Mouse (Mus musculus) midbrain, embryonic 16.5 days (tissue): ENCODE measurements at regions not wholly inside any gene's neighbourhood (a gene's known extent, or its start where the extent isn't known, plus 50 kb on each side); places are given as distances from the start of the nearest gene placed in this dataset.

ENCODE experiments used
- ATAC-seq: fragments of 200-750 bp; cut with Nextera tagmentation; 2 replicates; pipeline ENCODE4 v1.8.0; 2017; ENCODE audit warnings: moderate TSS enrichment
- H3K27ac ChIP-seq: fragments of 300-500 bp; sonication (generic); 2 replicates; pipeline ENCODE4 v1.5.1; 2014; ENCODE audit warnings: mild to moderate bottlenecking, low read length, mixed read lengths
- H3K27me3 ChIP-seq: fragments of 300-500 bp; sonication (generic); 2 replicates; pipeline ENCODE4 v1.6.1; 2014; ENCODE audit warnings: low read depth, low read length, mixed read lengths; ENCODE audit not compliant: control insufficient read depth, insufficient read depth
- H3K36me3 ChIP-seq: fragments of 300-500 bp; sonication (generic); 2 replicates; pipeline ENCODE4 v1.6.1; 2014; ENCODE audit warnings: mild to moderate bottlenecking, low read length, moderate library complexity, mixed read lengths; ENCODE audit not compliant: control insufficient read depth, insufficient read depth
- H3K4me1 ChIP-seq: fragments of 300-500 bp; sonication (generic); 2 replicates; pipeline ENCODE4 v1.6.1; 2014; ENCODE audit warnings: mild to moderate bottlenecking, low read length, mixed read lengths; ENCODE audit not compliant: control insufficient read depth, insufficient read depth
- H3K4me2 ChIP-seq: fragments of 300-500 bp; sonication (generic); 2 replicates; pipeline ENCODE4 v1.6.1; 2014; ENCODE audit warnings: mild to moderate bottlenecking, low read length, mixed read lengths
- H3K4me3 ChIP-seq: fragments of 300-500 bp; sonication (generic); 2 replicates; pipeline ENCODE4 v1.5.1; 2014; ENCODE audit warnings: low read depth, mild to moderate bottlenecking, low read length, moderate library complexity, mixed read lengths
- H3K9ac ChIP-seq: fragments of 300-500 bp; sonication (generic); 2 replicates; pipeline ENCODE4 v1.6.1; 2014; ENCODE audit warnings: low read depth, low read length, mixed read lengths
- H3K9me3 ChIP-seq: fragments of 300-500 bp; sonication (generic); replicated peaks from 2 replicates; pipeline ENCODE4 v1.6.1; 2014; ENCODE audit warnings: mild to moderate bottlenecking, low read length, mixed read lengths; ENCODE audit not compliant: control insufficient read depth, poor library complexity, severe bottlenecking
- WGBS: fragments of 180-500 bp; shearing (Covaris S2); extraction: QIAGEN DNeasy Blood & Tissue Kit; methylation state at CpG from one replicate; pipeline ENCODE4 v1.1.7; 2014; 5-methylcytosine and 5-hydroxymethylcytosine counted together

- Histone ChIP-seq H3K27ac (no peak overlapping the region), H3K27me3 (peaks cover 7% of the 10 kb centered on the region; the same call in 1 of the 2 replicates), H3K4me2 (no peak overlapping the region), H3K9me3 (no peaks in the 10 kb centered on the region), H3K36me3 (no peaks in the 10 kb centered on the region), H3K4me1 (peaks cover 4% of the 10 kb centered on the region; the same call in 1 of the 2 replicates), H3K4me3 (no peak overlapping the region), H3K9ac (no peak overlapping the region)
- no peak for ATAC-seq
- WGBS: 87% methylated on average over 2 of the region's 2 CpGs
These were observed 60.7 kb upstream of the Ifne start for GRCm38 (mm10) chr4:88940670-88941069.

DNA sequence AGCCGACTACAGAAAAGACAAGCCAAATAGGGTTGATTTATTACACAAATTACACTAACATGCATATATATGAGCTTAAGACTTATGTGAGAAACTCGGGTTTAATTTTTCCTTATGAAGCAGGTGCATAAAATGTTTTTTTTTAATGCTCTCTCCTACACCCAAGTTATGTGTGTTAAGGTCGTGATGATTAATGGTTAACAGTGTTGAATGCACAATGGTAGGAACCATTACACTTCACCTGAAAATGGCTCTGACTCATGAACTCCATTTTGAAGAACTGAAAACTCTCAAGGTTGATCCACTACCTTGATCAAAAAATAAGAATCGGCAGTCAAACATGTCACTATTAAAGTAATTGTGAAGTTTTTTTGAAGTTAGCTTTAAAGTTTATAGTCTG is 59.4 kb upstream of the Ifne start:
- Histone ChIP-seq H3K27ac (no peak overlapping the region), H3K9me3 (no peaks in the 10 kb centered on the region), H3K4me3 (no peak overlapping the region), H3K9ac (no peak overlapping the region), H3K27me3 (peaks cover 12% of the 10 kb centered on the region), H3K4me1 (peaks cover 4% of the 10 kb centered on the region; the same call in 1 of the 2 replicates), H3K36me3 (no peaks in the 10 kb centered on the region), H3K4me2 (peak overlapping the region; percentile 90; the same call in 1 of the 2 replicates)
- WGBS: 79% methylated on average over 4 of the region's 4 CpGs
- ATAC-seq: no peak

DNA sequence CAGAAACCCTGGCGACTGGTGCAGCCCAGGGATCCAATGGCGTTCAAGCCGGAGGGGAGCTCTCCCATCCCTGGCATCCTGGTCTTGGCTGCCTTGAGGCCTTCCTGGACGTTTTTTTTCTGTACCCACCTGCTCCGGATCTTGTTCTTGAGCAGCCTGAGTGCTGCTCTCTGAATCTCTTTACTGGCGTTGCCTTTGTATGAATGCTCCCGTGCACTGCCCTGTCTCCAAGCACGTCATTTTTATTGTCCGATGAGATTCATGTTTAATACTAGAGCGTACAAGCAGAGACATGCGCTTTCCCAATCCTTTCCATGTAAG is 58.7 kb upstream of the Ifne start:
- Histone ChIP-seq H3K4me2 (peak overlapping the region; percentile 90), H3K9ac (peak overlapping the region; percentile 85), H3K4me3 (peak overlapping the region; percentile 68), H3K27ac (peak overlapping the region; percentile 85), H3K36me3 (no peaks in the 10 kb centered on the region), H3K27me3 (peaks cover 12% of the 10 kb centered on the region), H3K9me3 (no peaks in the 10 kb centered on the region), H3K4me1 (peaks cover 4% of the 10 kb centered on the region; the same call in 1 of the 2 replicates)
- 2% methylated on average over 11 of the region's 11 CpGs for WGBS
- ATAC-seq: peak; percentile 80

DNA sequence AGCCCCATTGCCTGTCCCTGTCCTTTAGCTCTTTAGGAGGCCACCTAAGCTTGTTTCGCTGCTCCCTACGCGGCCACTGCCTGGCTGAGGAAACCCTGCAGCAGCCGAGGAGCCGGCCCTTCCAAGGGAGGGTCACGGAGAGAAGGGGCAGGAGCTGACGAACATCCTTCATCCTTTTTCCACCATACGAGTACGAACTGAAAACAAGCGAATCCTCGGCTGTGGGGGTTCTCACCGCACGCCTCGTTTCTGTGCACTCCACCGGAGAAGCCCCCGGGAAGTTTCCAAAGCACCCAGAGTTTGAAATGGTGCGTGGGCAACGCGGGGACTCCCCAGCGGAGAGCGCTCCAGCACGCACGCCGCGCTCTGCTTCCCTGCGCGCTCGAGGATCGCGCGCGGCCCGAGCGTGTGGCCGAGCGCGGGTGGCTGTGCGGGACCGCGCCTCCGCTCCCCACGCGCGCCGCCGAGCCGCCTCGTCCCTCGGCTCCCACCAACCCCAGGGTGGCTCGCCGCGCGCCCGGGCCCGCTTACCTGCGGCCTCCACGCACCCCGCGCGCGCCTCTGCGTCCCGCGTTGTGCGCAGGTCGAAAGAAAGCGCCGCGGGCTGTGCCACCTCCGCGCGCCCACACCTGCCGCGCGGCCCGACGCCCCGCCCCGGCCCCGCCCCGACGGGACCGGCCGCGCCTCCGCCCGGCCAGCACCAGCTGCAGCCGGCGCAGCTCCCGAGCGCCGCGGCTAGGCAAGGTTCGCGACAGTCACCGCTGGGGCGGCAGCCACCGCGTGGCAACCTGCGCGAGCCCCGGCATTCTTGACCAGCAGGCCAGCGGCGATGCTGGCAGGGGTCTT is 58.1 kb upstream of the Ifne start:
- peak; percentile 97 for ATAC-seq
- Histone ChIP-seq H3K4me3 (peak overlapping the region; percentile 68), H3K4me2 (peak overlapping the region; percentile 90), H3K4me1 (peaks cover 4% of the 10 kb centered on the region; the same call in 1 of the 2 replicates), H3K27ac (peak overlapping the region; percentile 85), H3K9ac (peak overlapping the region; percentile 85), H3K9me3 (no peaks in the 10 kb centered on the region), H3K36me3 (no peaks in the 10 kb centered on the region), H3K27me3 (peaks cover 12% of the 10 kb centered on the region)
- WGBS: 1% methylated on average over 82 of the region's 104 CpGs

DNA sequence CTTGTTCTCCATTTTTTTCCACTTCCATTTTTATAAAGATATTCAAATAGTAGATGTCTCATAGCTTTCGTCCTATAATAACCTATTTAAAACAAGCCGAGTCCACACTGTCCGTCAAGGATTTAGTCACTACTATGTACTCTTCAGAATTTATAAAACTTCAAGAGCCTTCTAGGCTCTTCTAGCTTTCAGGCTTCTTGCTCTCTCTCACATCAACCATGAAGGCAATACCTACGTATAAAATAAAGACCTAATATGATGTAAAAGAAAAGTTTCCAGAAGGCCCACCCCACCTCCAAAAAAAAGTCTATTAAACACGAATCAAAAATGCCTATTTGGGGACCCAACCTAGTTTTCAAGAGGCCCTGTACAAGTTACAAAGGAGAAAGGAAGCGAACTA is 57.0 kb upstream of the Ifne start:
- peaks cover 12% of the 10 kb centered on the region for H3K27me3 ChIP-seq
- no peak overlapping the region for H3K4me2 ChIP-seq
- peaks cover 4% of the 10 kb centered on the region; the same call in 1 of the 2 replicates for H3K4me1 ChIP-seq
- 69% methylated on average over 6 of the region's 6 CpGs for WGBS
- H3K27ac ChIP-seq: no peak overlapping the region
- ATAC-seq: no peak
- no peak overlapping the region for H3K4me3 ChIP-seq
- H3K9me3 ChIP-seq: no peaks in the 10 kb centered on the region
- no peak overlapping the region for H3K9ac ChIP-seq
- no peaks in the 10 kb centered on the region for H3K36me3 ChIP-seq

- no peak overlapping the region for H3K27ac ChIP-seq
- H3K36me3 ChIP-seq: no peaks in the 10 kb centered on the region
- peaks cover 4% of the 10 kb centered on the region; the same call in 1 of the 2 replicates for H3K4me1 ChIP-seq
- no peak overlapping the region for H3K4me2 ChIP-seq
- WGBS: 86% methylated on average over 2 of the region's 2 CpGs
- no peak overlapping the region for H3K4me3 ChIP-seq
- no peak overlapping the region for H3K9ac ChIP-seq
- peaks cover 12% of the 10 kb centered on the region for H3K27me3 ChIP-seq
- no peaks in the 10 kb centered on the region for H3K9me3 ChIP-seq
- no peak for ATAC-seq
These were observed 55.9 kb upstream of the Ifne start for GRCm38 (mm10) chr4:88935901-88936300.

DNA sequence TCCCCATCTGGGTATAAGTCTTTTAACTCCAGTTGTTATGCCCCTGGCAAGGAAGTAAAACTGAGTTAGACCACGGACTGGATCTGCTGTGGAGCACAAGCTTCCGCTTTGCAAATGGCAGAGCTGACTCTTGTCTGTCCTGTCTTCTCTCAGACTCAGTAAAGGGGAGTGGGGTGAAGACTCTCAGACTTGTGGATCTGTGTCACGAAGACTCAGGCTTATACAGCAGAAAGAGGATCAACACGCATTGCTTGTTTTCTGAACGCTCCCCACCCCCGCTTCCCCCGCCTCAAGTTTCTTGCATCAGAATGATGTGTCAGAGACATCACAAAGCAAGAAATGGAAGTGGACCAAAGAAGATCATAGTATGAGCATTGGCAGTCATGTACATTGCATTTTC is 55.3 kb upstream of the Ifne start:
- Histone ChIP-seq H3K9ac (no peak overlapping the region), H3K9me3 (no peaks in the 10 kb centered on the region), H3K4me3 (no peak overlapping the region), H3K36me3 (no peaks in the 10 kb centered on the region), H3K4me2 (no peak overlapping the region), H3K27me3 (peaks cover 12% of the 10 kb centered on the region), H3K4me1 (peaks cover 4% of the 10 kb centered on the region; the same call in 1 of the 2 replicates), H3K27ac (no peak overlapping the region)
- no peak for ATAC-seq
- WGBS: 62% methylated on average over 7 of the region's 7 CpGs

- H3K4me3 ChIP-seq: no peak overlapping the region
- H3K9me3 ChIP-seq: no peaks in the 10 kb centered on the region
- no peaks in the 10 kb centered on the region for H3K36me3 ChIP-seq
- 78% methylated on average over 8 of the region's 8 CpGs for WGBS
- H3K27me3 ChIP-seq: peaks cover 12% of the 10 kb centered on the region
- H3K9ac ChIP-seq: no peak overlapping the region
- no peak overlapping the region for H3K4me2 ChIP-seq
- no peak for ATAC-seq
- peaks cover 4% of the 10 kb centered on the region; the same call in 1 of the 2 replicates for H3K4me1 ChIP-seq
- H3K27ac ChIP-seq: no peak overlapping the region
These were observed 54.4 kb upstream of the Ifne start for GRCm38 (mm10) chr4:88934266-88935025.

DNA sequence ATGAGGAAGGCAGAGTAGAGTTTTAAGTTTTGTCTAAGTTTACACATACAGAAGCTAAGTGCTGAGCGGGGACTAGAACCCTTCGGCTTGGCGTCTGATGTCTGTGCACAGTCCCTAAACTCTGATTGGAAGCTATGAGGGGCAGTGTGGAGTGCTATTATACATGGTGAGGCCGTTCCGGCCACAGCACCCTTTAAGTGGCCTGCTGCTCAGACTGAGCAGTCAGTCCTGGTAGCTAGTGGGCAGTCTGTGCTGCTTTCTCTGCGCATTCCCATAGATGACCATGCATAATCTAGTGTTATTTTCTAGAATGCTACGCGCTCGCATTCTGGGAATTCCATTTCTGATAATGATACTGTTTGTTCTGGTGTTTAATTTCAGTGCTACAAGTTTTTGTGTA is 51.2 kb upstream of the Ifne start:
- H3K27me3 ChIP-seq: peaks cover 9% of the 10 kb centered on the region
- no peak overlapping the region for H3K9ac ChIP-seq
- no peaks in the 10 kb centered on the region for H3K9me3 ChIP-seq
- H3K4me3 ChIP-seq: no peak overlapping the region
- H3K36me3 ChIP-seq: no peaks in the 10 kb centered on the region
- H3K4me2 ChIP-seq: no peak overlapping the region
- ATAC-seq: no peak
- WGBS: 86% methylated on average over 9 of the region's 9 CpGs
- no peak overlapping the region for H3K27ac ChIP-seq
- no peaks in the 10 kb centered on the region for H3K4me1 ChIP-seq
